Mouse (Mus musculus) limb, embryonic 12.5 days (tissue): ENCODE results near the gene Psmd12. TPM values are rescaled to one million over a fixed set of nuclear protein-coding genes. Genes with fewer than 3 reads are reported as not detected.

Experiments
- ATAC-seq: fragments of 200-750 bp; cut with Nextera tagmentation; 2 replicates; pipeline ENCODE4 v1.8.0; 2017; ENCODE audit warnings: low read depth, moderate TSS enrichment; ENCODE audit not compliant: insufficient number of reproducible peaks, insufficient read depth, low FRiP score, low TSS enrichment
- H3K27ac ChIP-seq: fragments of 300-500 bp; sonication (generic); 2 replicates; pipeline ENCODE4 v1.5.1; 2016; ENCODE audit warnings: mild to moderate bottlenecking, moderate library complexity
- H3K27me3 ChIP-seq: fragments of 300-500 bp; sonication (generic); 2 replicates; pipeline ENCODE4 v1.6.1; 2016; ENCODE audit warnings: mild to moderate bottlenecking, moderate library complexity
- H3K36me3 ChIP-seq: fragments of 300-500 bp; sonication (generic); 2 replicates; pipeline ENCODE4 v1.6.1; 2016; ENCODE audit warnings: mild to moderate bottlenecking, moderate library complexity
- H3K4me1 ChIP-seq: fragments of 300-500 bp; sonication (generic); replicated peaks from 2 replicates; pipeline ENCODE4 v1.6.1; 2016
- H3K4me2 ChIP-seq: fragments of 300-500 bp; sonication (generic); 2 replicates; pipeline ENCODE4 v1.6.1; 2016; ENCODE audit warnings: mild to moderate bottlenecking, moderate library complexity
- H3K4me3 ChIP-seq: fragments of 300-500 bp; sonication (generic); replicated peaks from 2 replicates; pipeline ENCODE4 v1.5.1; 2016; ENCODE audit warnings: mild to moderate bottlenecking
- H3K9ac ChIP-seq: fragments of 300-500 bp; sonication (generic); replicated peaks from 2 replicates; pipeline ENCODE4 v1.6.1; 2016; ENCODE audit warnings: mild to moderate bottlenecking, moderate library complexity
- H3K9me3 ChIP-seq: fragments of 300-500 bp; sonication (generic); 2 replicates; pipeline ENCODE4 v1.6.1; 2016; ENCODE audit warnings: mild to moderate bottlenecking, moderate library complexity
- WGBS: fragments of 180-500 bp; shearing (Covaris S2); methylation state at CpG from one replicate; pipeline ENCODE4 v1.1.7; 2016; 5-methylcytosine and 5-hydroxymethylcytosine counted together
- polyA plus RNA-seq: library from polyadenylated mRNA; unstranded; fragments of >200 nt; fragmentation: Nextera tagmentation; extraction: Ambion mirVana; gene quantifications from 2 replicates; pipeline ENCODE4 v1.2.1, GENCODE M21; 2016

Gene Psmd12
- polyA plus RNA-seq, 1 experiment from 2014 or later = 186 TPM

DNA sequence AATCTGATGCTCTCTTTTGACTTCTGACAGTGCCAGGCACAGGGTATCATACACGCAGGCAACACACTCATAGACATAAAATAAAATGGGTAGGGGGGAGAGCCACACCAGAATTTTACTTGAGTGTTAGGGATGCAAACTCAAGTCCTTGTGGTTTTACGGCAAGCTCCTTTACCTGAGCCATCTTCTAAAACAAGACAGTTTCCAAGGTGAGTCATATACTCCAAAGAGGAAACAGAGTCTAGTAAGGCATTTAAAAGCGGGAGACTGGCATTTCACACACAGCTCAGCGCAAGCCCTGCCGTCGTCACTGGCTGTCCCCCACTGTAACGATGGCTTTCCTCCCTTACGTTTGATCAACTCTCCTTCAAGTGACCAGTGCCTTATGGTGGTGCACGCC lies 31.4 kb upstream of the Psmd12 start:
- ATAC-seq = no peak
- H3K27me3 ChIP-seq = no peaks in the 10 kb centered on the region
- WGBS = 75% methylated on average over 9 of the region's 9 CpGs
- no peaks in the 10 kb centered on the region for H3K9me3 ChIP-seq
- H3K36me3 ChIP-seq = no peaks in the 10 kb centered on the region
- no peak overlapping the region for H3K4me2 ChIP-seq
- H3K4me3 ChIP-seq = no peak overlapping the region
- H3K27ac ChIP-seq = no peak overlapping the region
- no peak overlapping the region for H3K9ac ChIP-seq
- H3K4me1 ChIP-seq = peaks cover 22% of the 10 kb centered on the region

DNA sequence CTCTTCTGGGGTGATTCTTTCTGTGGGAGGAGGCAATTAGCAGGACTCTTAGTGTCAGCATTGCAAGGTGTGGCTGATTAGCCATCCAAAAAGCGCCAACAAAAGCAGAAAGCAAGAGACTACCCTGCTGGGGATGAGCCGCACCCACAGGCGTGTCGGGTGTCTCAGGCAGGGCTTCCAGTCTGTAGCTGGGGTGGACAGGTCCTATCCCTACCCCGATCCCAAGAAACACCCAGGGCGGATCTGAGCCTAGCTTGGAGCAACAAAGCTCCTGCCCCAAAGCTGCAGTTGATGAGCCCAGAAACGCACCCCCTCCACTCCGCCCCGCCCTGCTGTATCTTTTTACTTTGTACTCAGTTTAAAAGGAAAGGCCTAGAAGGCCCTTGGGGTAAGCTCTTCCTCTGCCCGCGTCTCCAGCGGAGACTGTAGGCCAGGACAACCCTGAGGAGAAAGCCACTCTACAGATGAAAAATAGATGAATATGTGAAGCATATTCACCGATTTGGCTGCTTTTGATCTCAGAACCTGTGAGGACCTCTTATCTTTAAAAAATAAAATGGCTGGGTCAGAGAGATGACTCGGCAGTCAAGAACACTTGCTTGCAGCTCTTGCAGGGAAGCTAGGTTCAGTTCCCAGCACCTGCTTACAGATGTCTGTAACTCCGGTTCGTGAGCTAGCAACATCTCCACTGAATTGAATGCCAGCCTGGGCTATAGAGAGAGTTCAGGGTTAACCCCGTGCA lies 29.9 kb upstream of the Psmd12 start:
- Histone ChIP-seq H3K9me3 (peaks cover 7% of the 10 kb centered on the region; the same call in 1 of the 2 replicates), H3K27me3 (no peaks in the 10 kb centered on the region), H3K27ac (no peak overlapping the region), H3K36me3 (peaks cover 12% of the 10 kb centered on the region), H3K4me3 (no peak overlapping the region), H3K9ac (no peak overlapping the region), H3K4me1 (peaks cover 22% of the 10 kb centered on the region), H3K4me2 (no peak overlapping the region)
- 67% methylated on average over 17 of the region's 17 CpGs for WGBS
- no peak for ATAC-seq

- peaks cover 28% of the 10 kb centered on the region for H3K4me1 ChIP-seq
- peaks cover 17% of the 10 kb centered on the region for H3K36me3 ChIP-seq
- H3K27ac ChIP-seq = no peak overlapping the region
- no peak for ATAC-seq
- H3K9ac ChIP-seq = no peak overlapping the region
- H3K9me3 ChIP-seq = peaks cover 7% of the 10 kb centered on the region; the same call in 1 of the 2 replicates
- H3K4me3 ChIP-seq = no peak overlapping the region
- no peak overlapping the region for H3K4me2 ChIP-seq
- H3K27me3 ChIP-seq = no peaks in the 10 kb centered on the region
- 91% methylated on average over 6 of the region's 6 CpGs for WGBS
Measured at GRCm38 (mm10) chr11:107450097-107450496, 29.2 kb upstream of the Psmd12 start.

DNA sequence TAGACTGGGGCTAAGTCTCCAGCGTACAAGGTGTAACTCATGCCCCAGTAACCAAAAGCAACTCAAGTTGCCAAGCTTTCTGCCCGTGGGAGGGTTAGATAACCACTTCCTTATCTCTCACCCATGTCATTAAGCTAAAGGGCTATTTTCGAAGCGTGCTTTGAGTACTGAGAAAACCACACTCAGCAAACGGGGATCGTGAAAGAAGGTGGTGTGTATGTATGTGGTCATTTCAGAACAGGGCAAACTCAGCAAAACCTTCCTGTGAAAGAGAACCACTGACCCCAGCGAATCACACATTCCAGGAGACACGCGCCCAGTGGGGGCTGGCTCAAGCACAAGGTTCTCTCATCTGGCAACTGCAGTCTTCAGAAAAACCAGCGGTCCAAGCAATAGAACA lies 28.2 kb upstream of the Psmd12 start:
- Histone ChIP-seq H3K27ac (no peak overlapping the region), H3K9me3 (peaks cover 7% of the 10 kb centered on the region; the same call in 1 of the 2 replicates)

DNA sequence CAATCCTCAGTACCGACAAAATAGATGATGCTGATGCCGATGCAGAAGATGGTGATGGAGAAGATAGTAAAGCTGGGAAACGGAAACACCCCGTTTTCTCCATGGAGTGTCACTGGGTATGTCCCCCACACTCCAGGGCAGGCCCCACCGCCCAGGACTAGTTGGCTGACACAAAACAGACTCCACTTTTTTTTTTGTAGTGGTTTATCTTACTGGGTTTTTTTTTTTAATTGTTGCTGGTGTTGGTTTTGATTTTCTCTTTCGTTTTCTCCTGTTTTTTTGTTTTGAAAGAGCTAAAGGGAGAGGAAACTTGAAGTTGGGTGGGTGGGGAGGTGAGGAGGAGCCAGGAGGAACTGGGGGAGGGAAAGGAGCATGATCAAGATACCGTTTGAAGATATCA lies 27.2 kb upstream of the Psmd12 start:
- H3K4me3 ChIP-seq = no peak overlapping the region
- H3K4me2 ChIP-seq = no peak overlapping the region
- peaks cover 21% of the 10 kb centered on the region for H3K36me3 ChIP-seq
- peaks cover 27% of the 10 kb centered on the region for H3K4me1 ChIP-seq
- H3K27ac ChIP-seq = no peak overlapping the region
- 87% methylated on average over 7 of the region's 7 CpGs for WGBS
- no peaks in the 10 kb centered on the region for H3K27me3 ChIP-seq
- no peak overlapping the region for H3K9ac ChIP-seq
- no peak for ATAC-seq
- peaks cover 7% of the 10 kb centered on the region; the same call in 1 of the 2 replicates for H3K9me3 ChIP-seq

More for the DNA sequence above, 28.2 kb upstream of the Psmd12 start:
- ATAC-seq = no peak
- 91% methylated on average over 10 of the region's 10 CpGs for WGBS
- Histone ChIP-seq H3K36me3 (peaks cover 17% of the 10 kb centered on the region), H3K4me1 (peaks cover 32% of the 10 kb centered on the region), H3K4me2 (no peak overlapping the region), H3K27me3 (no peaks in the 10 kb centered on the region), H3K9ac (no peak overlapping the region), H3K4me3 (no peak overlapping the region)

DNA sequence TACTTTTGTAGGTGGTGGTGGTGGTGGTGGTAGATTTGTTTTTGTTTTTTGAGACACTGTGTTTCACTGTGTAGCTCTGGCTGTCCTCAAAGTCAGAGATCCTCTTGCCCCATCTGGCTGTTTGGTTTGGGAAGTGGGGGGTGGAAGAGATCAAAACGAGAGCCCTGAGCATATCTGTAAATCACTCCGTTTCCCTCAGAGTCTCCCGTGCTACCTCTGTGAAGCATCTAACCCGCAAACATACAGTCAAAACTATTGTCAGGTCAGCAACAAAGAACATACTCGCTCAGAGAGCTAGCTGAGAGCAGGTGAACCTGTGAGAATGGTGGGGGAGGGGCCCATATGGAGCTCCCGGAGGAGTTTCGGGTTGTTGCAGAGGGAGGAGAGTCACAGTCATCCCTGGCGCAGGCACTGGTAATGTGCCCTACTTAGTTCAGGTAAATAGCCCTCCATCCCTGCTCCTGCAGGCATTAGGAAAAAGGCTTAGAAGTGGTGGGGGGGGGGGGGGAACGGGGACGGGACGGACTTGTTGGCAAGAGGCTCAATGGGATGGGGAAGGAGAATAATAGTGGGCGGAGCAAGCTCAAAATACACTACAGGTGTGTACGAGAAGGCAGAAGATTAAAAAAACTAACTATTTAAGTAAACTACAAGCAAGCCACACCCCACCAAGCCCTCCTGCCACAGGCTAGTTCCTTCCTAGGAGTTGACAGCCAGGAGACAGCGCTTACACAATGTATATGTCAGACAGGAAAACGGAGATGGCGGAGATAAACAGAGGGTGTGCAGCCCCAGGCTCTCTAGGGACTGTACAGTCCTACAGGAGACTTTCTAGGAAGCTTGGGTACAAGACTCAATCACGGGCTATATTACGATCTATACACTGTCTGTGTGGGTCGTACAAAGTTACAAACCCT lies 24.5 kb upstream of the Psmd12 start:
- no peak for ATAC-seq
- 62% methylated on average over 16 of the region's 19 CpGs for WGBS
- H3K4me3 ChIP-seq = no peak overlapping the region

DNA sequence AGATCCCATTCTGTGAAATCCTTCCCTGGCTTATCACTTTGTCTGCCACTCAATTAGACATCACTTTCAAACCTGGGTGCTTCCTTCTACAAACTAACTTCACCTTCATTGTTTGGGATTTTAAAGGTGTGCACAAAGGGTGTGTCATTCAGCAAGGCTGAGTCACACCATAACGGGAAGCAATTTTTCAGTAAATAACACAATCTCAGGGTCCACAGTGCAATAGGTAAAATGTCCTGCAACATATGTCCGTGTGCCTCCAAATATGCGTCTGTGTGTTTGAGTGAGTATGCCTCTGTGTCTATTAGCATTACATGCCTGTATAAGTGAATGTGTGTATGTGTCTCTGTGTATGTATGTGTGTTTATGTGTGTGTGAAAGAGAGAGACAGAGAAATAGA lies 22.0 kb upstream of the Psmd12 start:
- 95% methylated on average over 3 of the region's 3 CpGs for WGBS
- no peak overlapping the region for H3K9ac ChIP-seq
- H3K36me3 ChIP-seq = peaks cover 21% of the 10 kb centered on the region
- no peaks in the 10 kb centered on the region for H3K27me3 ChIP-seq
- H3K4me3 ChIP-seq = no peak overlapping the region
- no peak overlapping the region for H3K27ac ChIP-seq
- H3K4me1 ChIP-seq = peaks cover 9% of the 10 kb centered on the region; the same call in 1 of the 2 replicates
- no peak overlapping the region for H3K4me2 ChIP-seq
- ATAC-seq = no peak
- H3K9me3 ChIP-seq = peaks cover 7% of the 10 kb centered on the region; the same call in 1 of the 2 replicates

More for the DNA sequence above, 24.5 kb upstream of the Psmd12 start:
- Histone ChIP-seq H3K9me3 (peaks cover 7% of the 10 kb centered on the region; the same call in 1 of the 2 replicates), H3K9ac (no peak overlapping the region), H3K36me3 (peaks cover 21% of the 10 kb centered on the region), H3K4me1 (peaks cover 9% of the 10 kb centered on the region; the same call in 1 of the 2 replicates), H3K27ac (no peak overlapping the region), H3K4me2 (no peak overlapping the region), H3K27me3 (no peaks in the 10 kb centered on the region)

DNA sequence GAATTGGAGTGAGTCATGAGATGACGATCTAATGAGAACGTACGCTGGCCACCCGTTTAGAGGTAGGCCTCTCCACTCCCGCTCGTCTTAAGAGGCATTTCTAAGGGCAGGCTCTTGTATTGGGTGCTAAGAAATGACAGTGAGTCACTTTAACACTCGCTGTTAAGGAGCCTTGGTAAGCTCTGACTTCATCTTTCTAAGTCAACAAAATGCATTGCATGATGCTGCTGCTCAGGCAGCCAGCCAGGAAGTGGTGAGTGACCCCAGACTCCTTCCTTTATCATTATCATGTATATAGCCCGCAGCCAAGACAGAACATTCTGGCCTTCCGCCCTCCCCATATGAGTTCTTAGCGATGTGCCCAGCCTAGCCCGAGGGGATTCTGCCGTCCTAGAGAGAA lies 21.0 kb upstream of the Psmd12 start:
- Histone ChIP-seq H3K9ac (no peak overlapping the region), H3K4me3 (no peak overlapping the region), H3K9me3 (peaks cover 7% of the 10 kb centered on the region; the same call in 1 of the 2 replicates), H3K4me2 (no peak overlapping the region), H3K36me3 (peaks cover 23% of the 10 kb centered on the region), H3K27ac (no peak overlapping the region), H3K27me3 (no peaks in the 10 kb centered on the region), H3K4me1 (peaks cover 9% of the 10 kb centered on the region; the same call in 1 of the 2 replicates)
- 84% methylated on average over 12 of the region's 12 CpGs for WGBS
- no peak for ATAC-seq

GRCm38 (mm10) chr11:107458986-107459385 lies 20.3 kb upstream of the Psmd12 start:
- Histone ChIP-seq H3K36me3 (peaks cover 19% of the 10 kb centered on the region), H3K4me3 (no peak overlapping the region), H3K4me1 (peaks cover 9% of the 10 kb centered on the region; the same call in 1 of the 2 replicates), H3K4me2 (no peak overlapping the region), H3K9me3 (no peaks in the 10 kb centered on the region; the same call in 1 of the 2 replicates), H3K27ac (no peak overlapping the region), H3K27me3 (no peaks in the 10 kb centered on the region), H3K9ac (no peak overlapping the region)
- 83% methylated on average over 7 of the region's 7 CpGs for WGBS
- no peak for ATAC-seq

DNA sequence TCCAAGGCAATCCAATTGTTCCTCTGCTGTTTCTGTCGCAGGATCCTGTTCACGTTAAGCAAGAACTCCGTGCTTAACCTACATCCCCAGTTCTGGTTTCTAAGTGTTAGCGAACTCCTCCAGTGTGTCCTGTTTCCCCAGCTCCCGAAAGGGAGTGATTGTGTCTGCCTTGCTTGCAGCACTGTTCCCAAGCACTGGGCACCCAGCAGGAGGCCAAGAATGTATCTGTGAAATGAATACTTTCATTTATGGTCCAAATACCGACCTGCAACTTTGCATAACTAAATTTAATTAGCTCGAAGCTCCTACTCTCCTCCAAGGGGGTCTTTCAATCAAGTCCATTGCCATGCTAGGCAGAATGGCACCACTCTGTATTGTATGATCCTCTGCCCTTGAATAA lies 19.5 kb upstream of the Psmd12 start:
- Histone ChIP-seq H3K4me3 (no peak overlapping the region), H3K9ac (no peak overlapping the region), H3K27me3 (no peaks in the 10 kb centered on the region), H3K4me2 (no peak overlapping the region), H3K4me1 (peaks cover 6% of the 10 kb centered on the region; the same call in 1 of the 2 replicates), H3K27ac (no peak overlapping the region), H3K36me3 (peaks cover 11% of the 10 kb centered on the region; the same call in 1 of the 2 replicates), H3K9me3 (no peaks in the 10 kb centered on the region)
- ATAC-seq = no peak
- 80% methylated on average over 7 of the region's 7 CpGs for WGBS

DNA sequence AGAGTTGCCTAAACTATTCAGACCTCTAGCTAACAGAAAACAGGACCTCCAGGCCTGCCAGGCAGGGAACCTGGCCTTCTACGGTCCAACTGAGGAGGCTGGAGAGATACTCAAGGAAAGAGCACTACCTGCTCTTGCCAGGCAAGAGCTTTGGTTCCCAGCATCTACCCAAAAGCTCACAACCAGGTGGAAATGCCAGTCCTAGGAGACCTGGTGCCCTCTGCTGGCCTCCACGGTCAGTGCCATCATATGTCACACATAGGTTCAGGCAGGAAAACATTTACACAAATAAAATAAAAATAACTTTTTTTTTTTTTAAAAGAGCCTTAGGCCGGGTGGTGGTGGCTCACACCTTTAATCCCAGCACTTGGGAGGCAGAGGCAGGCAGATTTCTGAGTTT lies 16.8 kb upstream of the Psmd12 start:
- no peaks in the 10 kb centered on the region for H3K9me3 ChIP-seq
- WGBS = 92% methylated on average over 3 of the region's 3 CpGs
- H3K27me3 ChIP-seq = no peaks in the 10 kb centered on the region
- no peak overlapping the region for H3K4me2 ChIP-seq
- peaks cover 7% of the 10 kb centered on the region; the same call in 1 of the 2 replicates for H3K36me3 ChIP-seq
- H3K9ac ChIP-seq = no peak overlapping the region
- no peak overlapping the region for H3K4me3 ChIP-seq
- peaks cover 9% of the 10 kb centered on the region; the same call in 1 of the 2 replicates for H3K4me1 ChIP-seq
- H3K27ac ChIP-seq = no peak overlapping the region
- ATAC-seq = no peak
